ENCODE assay signal across 31 mouse cellular contexts in the genomic region with DNA sequence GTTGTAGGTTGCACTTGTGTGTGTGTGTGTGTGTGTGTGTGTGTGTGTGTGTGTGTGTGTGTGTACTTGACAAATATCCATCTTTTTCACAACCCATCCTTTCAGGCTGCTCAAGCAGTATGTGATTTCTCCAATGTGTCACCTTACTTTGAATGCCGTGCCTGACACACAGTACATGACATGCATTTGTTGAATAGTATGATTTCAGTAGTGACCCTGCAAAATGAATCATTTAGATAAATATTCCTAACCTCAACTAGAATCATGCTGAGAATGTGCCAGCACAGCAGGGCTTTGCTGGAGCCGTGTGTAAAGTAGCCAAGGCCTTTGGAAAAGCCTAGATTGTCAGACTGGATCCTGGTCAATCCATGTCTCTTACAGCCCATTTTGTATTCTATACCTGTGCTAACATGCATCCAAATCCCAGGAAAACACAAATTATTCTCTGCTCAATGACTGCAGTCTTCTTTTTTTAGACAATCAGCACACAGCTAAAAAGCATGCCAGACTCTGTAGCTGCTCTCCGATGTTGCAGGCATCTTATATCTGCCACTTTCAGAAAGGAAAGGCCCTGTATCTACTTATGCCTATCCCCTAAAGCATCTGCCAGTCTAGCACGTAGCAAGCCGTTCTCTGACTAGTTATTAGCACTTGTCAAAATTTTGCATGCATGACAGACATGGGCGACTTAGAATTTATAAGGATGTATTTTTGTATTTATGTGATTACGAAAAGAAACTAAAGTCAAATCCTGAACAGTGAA.
DNase-seq lines count a peak whose midpoint lies in the region; ATAC-seq lines count a peak whose summit lies in the region.
"Had no signal": no experiment of that assay in that cellular context is flagged by ENCODE, and none has a peak within 500 bp of the region (broad histone marks: within the 10 kb centered on the region; RNA-seq: fewer than 3 reads in every experiment).

No protein-coding gene starts in this region.

- peak; percentile 86; the same call in 1 of the 2 replicates for ATAC-seq in forebrain, embryonic 13.5 days
- no peak for ATAC-seq in forebrain, embryonic 12.5 days (ENCODE audit: low FRiP score)
- 0 out of 2 replicates have a peak, but pooled peaks have one; percentile 40 for ATAC-seq in hindbrain, embryonic 16.5 days
- ATAC-seq in hindbrain, embryonic 14.5 days (ENCODE audit: low FRiP score): no peak
- ATAC-seq: activated CD4-positive, CD25-positive, alpha-beta regulatory T cell, adult 4 months; CD4-positive, CD25-positive, alpha-beta regulatory T cell, adult 4 months; intestine, postnatal 0 days had no signal

- H3K4me1 ChIP-seq in forebrain, embryonic 13.5 days: no peaks in the 10 kb centered on the region; the same call in 1 of the 2 replicates
- no peaks in the 10 kb centered on the region for H3K4me1 ChIP-seq in forebrain, embryonic 12.5 days
- H3K4me1 ChIP-seq in hindbrain, embryonic 16.5 days (ENCODE audit: control insufficient read depth, insufficient read depth, low read depth, low read length): no peaks in the 10 kb centered on the region
- no peaks in the 10 kb centered on the region for H3K4me1 ChIP-seq in hindbrain, embryonic 14.5 days (replicated peaks; ENCODE audit: control insufficient read depth, insufficient read depth, low read length)
- H3K4me1 ChIP-seq: heart, embryonic 13.5 days; hindbrain, embryonic 10.5 days; limb, embryonic 12.5 days; liver, embryonic 15.5 days had no signal

- no peaks in the 10 kb centered on the region for H3K9me3 ChIP-seq in forebrain, embryonic 13.5 days (replicated peaks)
- H3K9me3 ChIP-seq in forebrain, embryonic 12.5 days: no peaks in the 10 kb centered on the region
- H3K9me3 ChIP-seq in hindbrain, embryonic 16.5 days (ENCODE audit: control insufficient read depth, low read length): no peaks in the 10 kb centered on the region
- H3K9me3 ChIP-seq in hindbrain, embryonic 14.5 days (ENCODE audit: control insufficient read depth, low read length): no peaks in the 10 kb centered on the region
- H3K9me3 ChIP-seq: heart, embryonic 13.5 days; hindbrain, embryonic 10.5 days; limb, embryonic 12.5 days; liver, embryonic 15.5 days; neural tube, embryonic 15.5 days had no signal

- H3K36me3 ChIP-seq in forebrain, embryonic 13.5 days (ENCODE audit: poor library complexity, severe bottlenecking): no peaks in the 10 kb centered on the region
- H3K36me3 ChIP-seq in forebrain, embryonic 12.5 days (replicated peaks): no peaks in the 10 kb centered on the region
- H3K36me3 ChIP-seq in hindbrain, embryonic 16.5 days (ENCODE audit: control insufficient read depth, insufficient read depth, low read length): no peaks in the 10 kb centered on the region
- H3K36me3 ChIP-seq in hindbrain, embryonic 14.5 days (replicated peaks; ENCODE audit: control insufficient read depth, insufficient read depth): no peaks in the 10 kb centered on the region
- H3K36me3 ChIP-seq: heart, embryonic 13.5 days; hindbrain, embryonic 10.5 days; limb, embryonic 12.5 days; liver, embryonic 15.5 days; neural tube, embryonic 15.5 days had no signal

- no peak overlapping the region for H3K4me2 ChIP-seq in forebrain, embryonic 13.5 days
- H3K4me2 ChIP-seq in forebrain, embryonic 12.5 days: no peak overlapping the region
- no peak overlapping the region for H3K4me2 ChIP-seq in hindbrain, embryonic 16.5 days (ENCODE audit: low read length)
- H3K4me2 ChIP-seq in hindbrain, embryonic 14.5 days (replicated peaks): no peak overlapping the region
- H3K4me2 ChIP-seq: heart, embryonic 13.5 days; limb, embryonic 12.5 days; liver, embryonic 15.5 days; lung, embryonic 14.5 days; neural tube, embryonic 15.5 days had no signal

- WGBS in forebrain, embryonic 13.5 days: 84% methylated on average over 7 of the region's 7 CpGs
- 89% methylated on average over 7 of the region's 7 CpGs for WGBS in forebrain, embryonic 12.5 days
- WGBS in hindbrain, embryonic 16.5 days: 79% methylated on average over 7 of the region's 7 CpGs
- 85% methylated on average over 7 of the region's 7 CpGs for WGBS in hindbrain, embryonic 14.5 days

- intact Hi-C loops in left cerebral cortex, postnatal 10 days (cut with DNase I): no loop called here

- no peak for DNase-seq in hindbrain, embryonic 14.5 days (ENCODE audit: low spot score)
- peak; percentile 12 for DNase-seq in Muller cell, postnatal 12 days (ENCODE audit: inconsistent ontology term)
- peak; percentile 30 to 49 for DNase-seq in adrenal gland, postnatal 36 days
- no peak for DNase-seq in urinary bladder, postnatal 25 days (ENCODE audit: low spot score)
- DNase-seq in left cerebral cortex, postnatal 10 days (ENCODE audit: extremely low spot score in 1 of 2, low spot score in 2 of 2): no peak
- DNase-seq: cerebellum, adult 18-20 months; cerebellum, postnatal 10 days; gastrocnemius, adult 2 months; gastrocnemius, postnatal 36 days; heart, adult 2 months; heart, postnatal 10 days; kidney, adult 9 months; kidney, postnatal 10 days; layer of hippocampus, adult 9-11 months; lung, embryonic 14.5 days; lung, postnatal 14 days; retina, postnatal 1 day; right cerebral cortex, postnatal 14 days; thymus, postnatal 4 days had no signal

- H3K27ac ChIP-seq in forebrain, embryonic 13.5 days: no peak overlapping the region
- no peak overlapping the region for H3K27ac ChIP-seq in forebrain, embryonic 12.5 days
- H3K27ac ChIP-seq in hindbrain, embryonic 16.5 days (ENCODE audit: low read depth, low read length): no peak overlapping the region
- H3K27ac ChIP-seq in hindbrain, embryonic 14.5 days: no peak overlapping the region
- H3K27ac ChIP-seq: gastrocnemius, adult 2 months; heart, adult 2 months; heart, embryonic 13.5 days; hindbrain, embryonic 10.5 days; limb, embryonic 12.5 days; liver, embryonic 15.5 days; neural tube, embryonic 15.5 days had no signal

- H3K4me3 ChIP-seq in forebrain, embryonic 13.5 days: no peak overlapping the region
- H3K4me3 ChIP-seq in forebrain, embryonic 12.5 days (replicated peaks): no peak overlapping the region
- H3K4me3 ChIP-seq in hindbrain, embryonic 16.5 days (ENCODE audit: low read length): no peak overlapping the region
- no peak overlapping the region for H3K4me3 ChIP-seq in hindbrain, embryonic 14.5 days (replicated peaks; ENCODE audit: low read length)
- H3K4me3 ChIP-seq: erythroblast, embryonic 14.5 days; gastrocnemius, adult 2 months; heart, adult 2 months; heart, embryonic 13.5 days; hindbrain, embryonic 10.5 days; limb, embryonic 12.5 days; liver, embryonic 15.5 days; neural tube, embryonic 15.5 days had no signal

- H3K9ac ChIP-seq in forebrain, embryonic 13.5 days: no peak overlapping the region
- H3K9ac ChIP-seq in forebrain, embryonic 12.5 days: no peak overlapping the region
- H3K9ac ChIP-seq in hindbrain, embryonic 16.5 days (ENCODE audit: low read depth, low read length): no peak overlapping the region
- H3K9ac ChIP-seq in hindbrain, embryonic 14.5 days: no peak overlapping the region
- H3K9ac ChIP-seq: heart, embryonic 13.5 days; limb, embryonic 12.5 days; liver, embryonic 15.5 days; lung, embryonic 14.5 days; neural tube, embryonic 15.5 days had no signal

- no peaks in the 10 kb centered on the region for H3K27me3 ChIP-seq in forebrain, embryonic 13.5 days
- H3K27me3 ChIP-seq in forebrain, embryonic 12.5 days: no peaks in the 10 kb centered on the region
- no peaks in the 10 kb centered on the region for H3K27me3 ChIP-seq in hindbrain, embryonic 16.5 days (replicated peaks; ENCODE audit: control insufficient read depth, insufficient read depth, low read length)
- no peaks in the 10 kb centered on the region for H3K27me3 ChIP-seq in hindbrain, embryonic 14.5 days (ENCODE audit: control insufficient read depth, insufficient read depth, low read length)
- H3K27me3 ChIP-seq: heart, embryonic 13.5 days; limb, embryonic 12.5 days; liver, embryonic 15.5 days had no signal

Comparison
In these comparisons a context has a peak if more than half of its experiments do, and no peak if none do; other contexts are left out.
1. ATAC-seq: peak in forebrain, embryonic 13.5 days (single experiment) and hindbrain, embryonic 16.5 days (single experiment); none in forebrain, embryonic 12.5 days (single experiment) and hindbrain, embryonic 14.5 days (single experiment).
2. DNase-seq: peak in Muller cell, postnatal 12 days (single experiment) and adrenal gland, postnatal 36 days (2 of 2); none in hindbrain, embryonic 14.5 days (single experiment), urinary bladder, postnatal 25 days (single experiment) and left cerebral cortex, postnatal 10 days (0 of 2).